Mouse (Mus musculus) regulatory T cell (primary cell): ENCODE results near the gene Iqcf3.
"Not testable (repeated sequence)": the region's sequence is repeated elsewhere in the genome, so short reads cannot be mapped to it uniquely, and the experiment has no call there.

Experiments used
- in situ Hi-C: fragments of 300-600 bp; cut with MboI, MseI; formaldehyde crosslinking; loops from one replicate; pipeline ENCODE4 v1.15.1; 2025; ENCODE audit warnings: high pct_unique_total_duplicates

Iqcf3 gene

DNA sequence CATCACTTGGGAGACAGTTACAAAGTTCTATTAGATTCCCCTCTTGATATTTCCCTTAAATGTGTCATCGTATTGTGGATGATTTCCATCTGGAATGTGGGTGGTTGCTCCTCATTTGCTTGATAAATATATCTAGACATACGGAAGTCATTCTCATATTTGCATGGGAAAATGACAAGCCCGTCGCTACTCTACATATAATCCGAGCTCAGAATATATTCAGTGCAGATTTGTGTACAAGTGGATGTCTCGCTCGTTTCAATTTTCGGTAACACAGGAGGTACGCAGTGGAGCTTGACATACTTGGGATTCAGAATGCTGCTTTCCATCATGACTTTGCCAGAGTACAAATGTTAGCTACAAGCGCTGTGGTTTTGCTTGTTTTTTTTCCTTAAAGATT, 52.1 kb downstream of the Iqcf3 start:
- in situ Hi-C loops: no loop called here

DNA sequence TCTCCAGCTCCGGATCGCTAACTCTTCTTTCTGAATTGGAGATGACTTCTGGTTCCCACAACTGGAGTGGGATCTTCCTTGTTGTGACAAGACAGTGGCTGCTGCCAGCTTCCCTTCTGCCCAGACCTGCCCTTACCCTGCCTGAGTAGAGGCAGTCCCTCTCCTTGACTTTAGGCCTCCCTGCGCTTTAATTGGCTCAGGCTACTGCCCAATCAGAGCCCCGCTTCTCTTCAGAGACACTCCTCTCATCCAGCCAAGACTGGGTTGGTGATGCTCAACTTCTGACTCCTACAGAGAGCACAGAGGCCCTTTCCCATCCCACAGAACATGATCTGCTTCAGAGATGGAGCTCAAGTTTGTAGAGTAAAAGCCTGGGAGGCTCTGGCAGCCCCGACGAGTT, 57.2 kb downstream of the Iqcf3 start:
- in situ Hi-C loops: no loop called here

DNA sequence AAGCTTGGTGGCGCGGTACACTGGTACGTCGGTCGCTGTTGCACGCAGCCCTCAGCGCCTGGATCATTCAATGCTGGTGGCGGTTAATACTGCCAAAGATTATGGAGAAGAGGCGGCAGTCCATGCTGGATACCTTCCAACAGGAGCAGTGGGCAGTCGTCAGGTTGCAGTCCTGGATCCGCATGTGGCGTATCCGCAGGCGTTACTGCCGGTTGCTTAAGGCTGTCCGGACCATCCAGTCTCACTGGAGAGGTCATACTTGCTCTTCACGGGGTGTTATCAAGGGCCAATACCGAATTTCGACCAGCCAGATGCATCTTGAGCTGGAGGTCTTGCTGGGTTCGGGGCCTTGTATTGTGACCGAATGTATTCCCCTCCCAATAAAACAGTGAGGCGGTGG, 59.6 kb downstream of the Iqcf3 start:
- in situ Hi-C loops: no loop called here

DNA sequence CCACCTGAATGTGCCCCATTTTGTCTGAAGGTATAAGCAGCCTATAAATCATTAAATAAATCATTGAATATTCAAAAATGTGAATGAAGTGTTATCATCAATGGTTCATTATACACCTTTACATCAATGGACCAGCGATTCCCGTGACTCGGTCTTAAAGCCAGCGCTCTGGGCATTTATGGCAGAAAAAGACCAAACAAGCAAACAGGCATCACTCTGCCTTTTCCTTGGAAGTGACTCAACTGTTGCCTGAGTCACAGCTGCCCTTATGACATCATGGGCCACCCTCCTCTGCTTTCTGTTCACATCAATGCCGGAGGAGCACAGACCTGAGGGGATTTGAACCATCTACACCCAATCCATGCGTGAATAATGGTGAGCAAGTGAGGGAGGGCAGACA, 61.8 kb downstream of the Iqcf3 start, which contains the start of gene Iqcf1:
Gene Iqcf1 (plus strand): TSS at position 301 of the 400 bp plus-strand sequence.
- in situ Hi-C loops: no loop called here

DNA sequence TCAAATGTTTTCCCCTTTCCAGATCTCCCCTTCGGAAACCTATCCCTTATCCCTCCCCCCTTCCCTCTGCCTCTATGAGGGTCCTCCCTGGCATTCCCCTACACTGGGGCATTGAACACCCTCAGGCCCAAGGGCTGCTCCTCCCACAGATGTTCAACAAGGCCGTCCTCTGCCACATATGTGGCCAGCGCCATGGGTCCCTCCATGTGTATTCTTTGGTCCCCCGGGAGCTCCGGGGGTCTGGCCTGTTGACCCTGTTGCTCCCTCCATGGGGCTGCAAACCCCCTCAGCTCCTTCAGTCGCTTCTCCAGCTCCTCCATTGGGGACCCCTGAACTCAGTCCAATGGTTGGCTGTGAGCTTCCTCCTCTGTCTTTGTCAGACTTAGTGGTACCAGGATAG, 73.8 kb downstream of the Iqcf3 start:
- in situ Hi-C loops: not testable (repeated sequence)

DNA sequence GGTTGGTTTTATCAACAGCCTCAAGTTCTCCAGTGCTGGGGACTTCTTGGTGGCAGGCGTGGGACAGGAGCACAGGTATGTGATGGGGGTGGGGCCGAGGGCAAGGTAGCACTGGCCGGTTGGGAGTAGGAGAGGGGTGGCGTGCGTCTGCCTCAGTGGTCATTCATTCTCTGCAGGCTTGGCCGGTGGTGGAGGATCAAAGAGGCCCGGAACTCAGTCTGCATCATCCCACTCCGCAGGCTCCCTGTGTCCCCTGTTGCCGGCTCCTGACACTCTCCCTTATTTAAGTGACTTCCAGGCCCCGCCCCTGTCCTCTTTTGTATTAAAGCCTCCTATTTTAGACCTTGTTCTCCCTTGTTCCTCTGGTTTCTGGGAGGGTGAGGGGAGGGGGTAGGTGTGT, 76.4 kb downstream of the Iqcf3 start:
- in situ Hi-C loops: no loop called here

DNA sequence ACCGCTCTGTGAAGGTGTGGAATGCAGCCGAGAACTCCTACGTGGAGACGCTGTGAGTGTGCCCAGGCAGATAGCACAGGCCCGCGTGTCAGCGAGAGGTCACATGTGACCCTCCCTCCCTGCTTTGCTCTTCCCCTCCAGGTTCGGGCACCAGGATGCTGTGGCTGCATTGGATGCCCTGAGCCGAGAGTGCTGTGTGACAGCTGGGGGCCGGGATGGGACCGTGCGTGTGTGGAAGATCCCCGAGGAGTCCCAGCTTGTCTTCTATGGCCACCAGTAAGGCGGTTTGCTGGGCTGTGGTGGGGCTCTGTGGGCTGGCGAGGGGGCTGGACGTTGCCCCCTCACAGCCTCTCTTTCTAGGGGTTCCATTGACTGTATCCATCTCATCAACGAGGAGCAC, 77.8 kb downstream of the Iqcf3 start:
- in situ Hi-C loops: no loop called here

DNA sequence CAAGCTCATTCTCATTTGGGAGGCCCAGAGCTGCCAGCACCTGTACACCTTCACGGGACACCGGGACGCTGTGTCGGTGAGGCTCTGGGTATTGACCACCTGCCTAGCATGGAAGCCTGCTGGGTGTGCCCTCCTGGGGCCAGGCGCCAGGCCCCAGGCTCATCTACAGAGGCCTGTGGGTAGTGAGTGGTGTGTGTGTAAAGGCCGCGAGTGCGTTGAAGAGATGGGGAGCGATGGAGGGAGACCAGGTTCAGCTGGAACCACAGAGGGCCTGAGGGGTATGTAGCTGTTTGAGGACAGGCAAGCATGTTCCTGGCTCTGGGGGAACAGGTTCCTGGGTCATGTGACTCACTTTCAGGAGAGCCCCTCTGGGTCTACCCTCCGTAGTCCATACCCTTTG, 78.3 kb downstream of the Iqcf3 start:
- in situ Hi-C loops: no loop called here

DNA sequence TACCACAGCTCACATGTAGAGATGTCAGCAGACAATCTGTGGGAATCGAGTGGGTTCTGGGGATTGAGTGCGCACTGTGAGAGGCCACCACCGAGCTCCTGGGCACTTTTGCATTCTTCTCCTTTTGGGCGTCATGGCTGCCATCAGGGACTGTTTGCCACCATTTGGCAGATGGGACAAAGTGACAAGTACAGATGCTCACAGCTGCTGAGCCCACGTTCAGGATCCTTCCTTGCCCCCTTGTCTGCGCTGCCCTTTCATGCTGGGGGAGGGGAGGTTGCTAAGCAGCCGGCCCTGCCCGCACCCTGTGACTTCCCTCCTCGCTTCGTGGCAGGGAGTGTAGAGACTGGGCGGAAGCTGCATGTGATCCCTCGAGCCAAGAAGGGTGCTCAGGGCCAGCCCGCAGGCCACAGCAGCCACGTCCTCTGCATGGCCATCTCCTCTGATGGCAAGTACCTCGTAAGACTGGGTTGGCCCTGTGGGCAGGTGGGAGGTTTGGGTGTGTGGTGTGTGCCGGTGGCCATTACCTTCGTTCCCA, 78.8 kb downstream of the Iqcf3 start:
- in situ Hi-C loops: no loop called here

DNA sequence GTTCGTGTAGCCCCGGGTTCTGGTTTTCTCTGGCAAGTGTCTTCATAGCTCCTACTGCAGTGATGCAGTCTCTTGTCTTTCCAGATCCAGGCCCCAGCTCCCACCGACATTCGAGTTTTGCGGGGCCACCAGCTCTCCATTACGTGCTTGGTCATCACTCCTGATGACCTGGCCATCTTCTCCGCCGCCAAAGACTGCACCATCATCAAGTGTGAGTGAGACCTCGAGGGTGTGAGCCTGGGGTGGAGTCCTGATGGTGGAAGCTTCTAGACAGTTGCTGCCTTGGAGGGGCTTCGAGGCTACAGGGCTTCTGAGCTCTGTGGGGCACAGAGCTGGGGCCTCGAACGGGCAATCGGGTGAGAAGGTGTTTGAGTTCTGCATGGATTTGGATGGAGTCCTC, 79.8 kb downstream of the Iqcf3 start:
- in situ Hi-C loops: no loop called here

DNA sequence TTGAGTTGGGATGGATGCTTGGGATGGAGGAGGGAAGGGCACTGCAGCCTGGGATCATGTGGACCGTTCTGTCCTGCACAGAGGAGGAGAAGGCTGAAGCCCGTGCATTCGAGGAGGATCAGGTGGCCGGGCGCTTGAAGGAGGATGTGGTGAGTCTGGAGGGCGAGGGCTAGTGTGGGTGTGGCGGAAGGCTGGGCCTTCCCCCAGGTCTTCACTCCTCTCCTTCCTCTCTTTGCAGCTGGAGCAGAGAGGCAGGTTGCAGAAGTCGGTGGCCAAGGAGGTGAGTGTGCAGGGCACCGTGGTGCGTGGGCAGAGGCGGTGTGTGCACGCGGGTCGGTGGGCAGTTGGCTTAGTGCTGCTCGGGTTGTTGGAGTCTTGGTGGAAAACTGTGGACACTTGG, 80.4 kb downstream of the Iqcf3 start:
- in situ Hi-C loops: no loop called here

DNA sequence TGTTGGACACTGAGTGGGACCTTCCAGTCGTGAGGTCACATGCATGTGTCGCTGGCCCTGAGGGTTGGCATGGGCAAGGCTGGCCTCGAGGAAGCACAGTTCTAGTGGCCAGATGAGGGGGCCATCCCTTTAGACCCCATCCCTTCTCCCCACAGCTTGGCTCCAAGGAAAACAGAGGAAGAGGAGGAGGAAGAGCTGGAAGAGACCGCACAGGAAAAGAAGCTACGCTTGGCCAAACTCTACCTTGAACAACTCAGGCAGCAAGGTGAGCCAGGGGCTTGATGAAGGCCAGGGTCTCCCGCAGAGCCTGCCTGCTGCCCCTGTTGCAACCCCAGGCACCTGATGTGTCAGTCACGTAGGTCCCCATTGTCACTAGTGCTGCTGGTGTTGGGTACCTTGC, 80.9 kb downstream of the Iqcf3 start:
- in situ Hi-C loops: no loop called here

DNA sequence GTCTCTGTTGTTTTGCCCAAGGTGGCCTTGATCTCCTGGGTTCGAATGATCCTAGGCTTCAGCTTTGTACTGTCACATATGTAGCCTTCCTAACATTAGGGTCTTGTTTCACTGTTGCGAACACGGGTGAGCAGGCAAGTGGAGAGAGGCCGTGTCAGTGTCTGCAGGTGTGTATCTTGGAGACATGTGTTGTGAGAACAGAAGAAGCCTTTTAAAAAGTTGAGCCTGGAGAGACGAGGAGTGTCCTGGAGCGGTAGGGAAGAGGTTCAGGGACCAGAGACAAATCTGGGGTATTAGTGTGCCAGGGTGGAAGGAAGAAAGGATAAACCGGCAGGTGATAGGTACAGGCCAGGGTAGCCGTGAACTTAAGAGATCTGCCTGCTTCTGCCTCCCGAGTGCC, 83.3 kb downstream of the Iqcf3 start:
- in situ Hi-C loops: loop anchor here (5.0 kb wide), 2 partner anchors 41 to 196 kb away; partner anchors contain the start of genes Acy1 and Poc1a

DNA sequence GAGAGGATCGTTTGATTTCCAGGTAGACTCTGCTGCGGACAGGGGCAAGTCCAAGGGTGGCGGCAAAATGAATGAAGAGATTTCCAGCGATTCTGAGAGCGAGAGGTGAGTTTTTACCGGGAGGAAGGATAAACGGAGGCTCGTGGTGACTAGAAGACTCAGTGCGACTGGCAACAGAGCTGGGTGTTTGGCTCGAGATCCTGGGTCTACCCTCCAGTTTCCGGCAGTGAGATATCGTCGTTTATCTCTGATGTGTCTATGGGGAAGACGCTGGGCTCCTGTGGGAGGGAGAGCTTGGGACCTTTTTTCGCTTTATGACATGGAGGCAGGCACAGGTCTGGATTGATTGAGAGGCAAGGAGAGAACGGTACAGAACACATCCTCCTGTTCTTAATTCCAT, 83.8 kb downstream of the Iqcf3 start:
- in situ Hi-C loops: loop anchor here (5.0 kb wide), 2 partner anchors 40 to 195 kb away; partner anchors contain the start of genes Acy1 and Poc1a

DNA sequence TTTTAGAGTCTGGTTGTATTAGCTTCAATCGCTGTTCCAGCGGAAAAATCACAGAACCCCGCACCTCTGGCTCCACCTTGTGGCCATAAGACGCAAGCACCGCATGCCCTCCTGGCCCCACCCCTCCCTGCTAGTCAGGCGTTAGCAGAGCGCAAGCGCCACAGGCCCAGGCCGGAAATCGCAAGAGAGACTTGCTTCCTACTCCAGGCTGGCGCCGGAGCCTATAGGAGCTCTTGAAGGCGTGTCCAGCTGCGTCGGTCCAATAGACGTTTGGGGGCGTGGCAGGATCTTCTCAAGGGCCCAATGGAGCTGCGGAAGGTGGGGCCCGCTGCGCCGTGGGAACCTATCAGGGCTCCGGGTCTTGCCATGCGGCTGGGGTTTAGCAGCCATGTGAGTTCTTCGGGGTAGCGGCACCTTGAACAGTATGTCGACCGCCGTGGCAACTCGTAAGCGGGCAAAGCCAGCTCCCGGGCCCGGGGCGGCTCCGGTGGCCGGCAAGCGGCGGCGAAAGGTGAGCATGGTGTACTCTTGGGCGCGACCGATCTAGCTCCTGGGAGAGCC, 84.4 kb downstream of the Iqcf3 start, which contains the start of gene Parp3:
Gene Parp3 (minus strand): TSS at position 26 of the 561 bp plus-strand sequence.
- in situ Hi-C loops: loop anchor here (5.0 kb wide), 2 partner anchors 40 to 195 kb away; partner anchors contain the start of genes Acy1 and Poc1a

DNA sequence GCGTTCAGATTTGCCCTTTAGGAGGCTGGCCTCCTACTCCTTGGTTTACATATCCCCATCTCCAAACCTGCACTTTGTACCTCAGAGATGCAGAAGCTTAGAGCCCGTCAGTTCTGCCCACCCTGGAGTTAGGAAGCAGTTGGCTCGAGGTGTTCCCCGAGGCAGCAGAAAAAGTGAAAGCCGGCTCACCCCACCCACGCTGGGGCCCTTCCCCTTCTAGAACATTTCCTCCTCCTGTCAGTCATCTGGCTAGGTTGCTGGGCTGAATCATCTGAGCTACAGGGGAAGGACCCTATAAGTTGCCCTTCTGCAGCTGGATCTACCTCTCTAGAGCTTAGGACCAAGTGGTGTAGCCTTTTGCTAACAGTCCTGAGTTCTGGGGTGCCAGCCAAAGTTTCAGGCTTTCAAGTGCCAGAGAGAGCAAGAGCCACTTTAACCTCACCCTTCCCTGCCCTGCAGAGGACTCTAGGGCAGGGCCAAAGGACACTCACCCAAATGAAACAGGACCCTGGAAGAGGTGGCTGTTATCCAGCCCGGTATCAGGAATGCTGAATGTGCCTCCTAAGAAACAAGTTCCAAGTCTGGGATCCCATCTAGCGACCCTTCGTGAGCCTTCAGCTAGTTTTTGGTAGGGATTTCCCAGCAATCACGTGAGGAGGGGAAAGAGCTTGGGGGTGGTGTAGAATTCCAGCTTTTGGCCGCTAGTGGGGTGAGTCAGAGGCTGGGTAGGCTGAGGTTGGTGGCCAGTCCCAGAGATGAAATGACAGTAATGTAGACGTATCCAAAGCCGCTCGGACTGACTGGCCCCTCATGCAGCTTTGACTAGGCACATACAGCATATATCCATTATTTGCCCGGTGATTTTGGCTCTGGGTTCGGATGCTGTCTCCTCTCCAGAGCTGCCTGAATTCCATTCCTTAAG, 85.2 kb downstream of the Iqcf3 start:
- in situ Hi-C loops: loop anchor here (5.0 kb wide), 2 partner anchors 39 to 194 kb away; partner anchors contain the start of genes Acy1 and Poc1a

DNA sequence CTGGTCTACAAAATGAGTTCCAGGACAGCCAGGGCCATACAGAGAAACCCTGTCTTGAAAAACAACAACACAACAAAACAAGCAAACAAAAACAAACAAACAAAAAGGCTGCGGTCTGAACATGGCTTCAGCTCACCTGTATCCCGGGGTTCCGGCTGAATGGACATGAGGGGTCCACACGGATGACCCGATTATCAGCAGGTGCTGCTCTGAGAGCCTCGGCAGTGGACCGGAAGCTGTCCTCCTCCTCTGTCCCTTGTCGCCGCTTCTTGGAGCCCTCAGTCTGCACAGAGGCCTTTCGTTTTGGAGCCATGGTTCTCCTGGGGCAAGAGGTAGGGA, 85.8 kb downstream of the Iqcf3 start, which contains the start of gene Rrp9:
Gene Rrp9 (plus strand): TSS at position 301 of the 339 bp plus-strand sequence.
- in situ Hi-C loops: loop anchor here (5.0 kb wide), 2 partner anchors 38 to 193 kb away; partner anchors contain the start of genes Acy1 and Poc1a

DNA sequence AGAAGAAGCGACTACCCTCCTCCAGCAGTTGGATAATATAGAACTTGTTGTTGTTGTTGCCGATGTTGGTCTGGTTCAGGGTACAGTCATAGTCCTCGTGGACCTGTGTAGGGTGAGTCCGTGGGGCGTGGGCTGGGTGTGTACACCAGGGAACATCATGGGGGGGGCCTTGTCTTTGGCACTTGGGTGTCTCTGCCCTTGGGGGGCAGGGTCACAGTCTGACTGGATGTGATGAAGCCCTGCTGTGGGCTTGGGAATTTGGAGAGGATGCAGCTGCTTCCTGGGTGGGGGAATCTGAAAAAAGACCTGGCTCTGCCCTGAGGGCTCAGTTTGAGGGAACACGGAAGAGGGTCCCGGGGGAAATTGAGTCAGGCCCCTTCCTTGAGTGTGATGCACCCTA, 86.4 kb downstream of the Iqcf3 start:
- in situ Hi-C loops: loop anchor here (5.0 kb wide), 2 partner anchors 38 to 193 kb away; partner anchors contain the start of genes Acy1 and Poc1a

DNA sequence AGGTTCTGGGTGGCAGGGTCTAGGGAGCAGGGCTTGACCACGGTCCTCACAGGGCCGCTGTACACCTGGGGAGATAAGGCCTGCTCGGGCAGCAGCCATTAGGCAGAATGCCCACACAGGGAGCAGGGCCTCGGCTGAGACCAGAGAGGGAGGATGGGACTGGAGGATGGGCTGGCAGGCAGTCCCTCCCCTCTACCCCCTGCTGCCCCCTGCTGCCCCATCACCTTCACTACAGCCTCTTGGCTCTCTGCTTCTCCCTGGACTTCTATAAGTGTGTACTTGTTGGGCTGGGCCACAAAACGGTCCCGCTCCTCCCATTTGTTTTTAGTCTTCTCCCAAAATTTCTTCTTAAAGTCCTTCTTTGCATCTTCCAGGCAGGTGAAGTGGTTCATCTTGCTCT, 87.0 kb downstream of the Iqcf3 start:
- in situ Hi-C loops: no loop called here

DNA sequence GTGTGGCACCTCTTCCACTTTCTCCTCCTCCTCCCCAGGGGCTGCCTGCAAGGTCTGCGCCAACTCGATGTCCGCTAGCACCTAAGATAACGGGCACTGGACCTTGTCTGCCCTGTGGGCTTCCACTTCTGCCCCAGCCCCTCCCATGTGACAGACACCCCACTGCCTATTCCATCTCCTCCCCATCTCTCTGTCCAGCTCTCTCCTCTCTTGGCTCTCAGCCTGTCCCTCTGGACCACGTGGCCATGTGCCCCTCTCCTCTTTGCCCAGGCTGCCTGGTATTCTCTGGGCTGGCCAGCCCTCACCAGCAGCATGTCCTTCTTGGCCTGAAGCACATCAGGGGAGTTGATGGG, 87.7 kb downstream of the Iqcf3 start:
- in situ Hi-C loops: no loop called here

DNA sequence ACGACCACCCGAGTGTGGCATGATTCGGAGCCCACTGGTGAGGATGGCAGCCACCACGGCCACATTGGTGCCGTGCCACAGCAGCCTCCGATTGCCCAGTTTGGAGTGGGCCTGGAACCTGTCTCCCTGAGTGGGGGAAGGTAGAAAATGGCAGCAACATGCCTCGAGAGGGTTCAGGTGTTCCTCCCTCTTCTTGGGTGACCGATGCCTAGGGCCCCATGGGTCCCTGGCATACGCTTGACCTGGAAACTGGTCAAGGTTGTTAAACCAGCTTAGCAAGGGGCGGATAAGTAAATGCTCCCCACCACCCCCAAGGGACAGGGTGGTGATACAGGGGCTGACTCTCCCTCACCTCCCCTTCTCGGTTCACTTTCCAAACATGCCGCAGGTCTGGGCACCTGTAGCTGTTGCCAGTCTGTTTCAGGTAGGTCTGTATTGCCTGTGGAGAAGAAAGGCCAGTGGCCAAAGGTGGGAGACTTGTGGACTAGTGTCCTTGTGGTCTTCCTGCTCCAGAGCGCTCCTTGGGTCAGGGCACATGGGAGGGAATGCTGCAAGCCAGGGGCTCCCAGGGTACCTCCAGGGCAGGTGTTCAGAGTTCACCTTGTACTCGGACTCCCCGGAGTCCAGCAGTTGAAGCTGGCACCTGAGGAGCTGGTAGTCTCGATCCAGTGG, 88.2 kb downstream of the Iqcf3 start:
- in situ Hi-C loops: no loop called here

DNA sequence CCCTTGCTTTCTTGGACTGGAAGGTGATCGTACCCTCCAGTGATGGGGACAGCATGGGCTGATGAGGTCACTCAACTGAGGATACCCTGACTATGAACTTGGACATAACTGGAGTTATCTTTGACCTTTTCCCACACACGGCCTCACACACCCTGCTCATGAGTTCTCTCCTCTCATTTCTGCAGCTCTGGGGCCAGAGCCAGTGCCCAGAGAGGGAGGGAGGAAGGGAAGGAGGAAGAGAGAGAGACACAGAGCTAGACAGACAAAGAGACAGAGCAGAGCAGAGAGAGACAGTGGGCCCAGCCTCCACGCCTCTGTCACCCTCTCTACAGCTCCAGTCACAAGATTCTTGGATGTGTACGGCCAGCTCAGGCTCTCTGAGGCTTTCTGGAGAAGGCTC, 89.1 kb downstream of the Iqcf3 start:
- in situ Hi-C loops: no loop called here
